Comparison of ENCODE assay signal across 24 mouse cellular contexts in the genomic region with DNA sequence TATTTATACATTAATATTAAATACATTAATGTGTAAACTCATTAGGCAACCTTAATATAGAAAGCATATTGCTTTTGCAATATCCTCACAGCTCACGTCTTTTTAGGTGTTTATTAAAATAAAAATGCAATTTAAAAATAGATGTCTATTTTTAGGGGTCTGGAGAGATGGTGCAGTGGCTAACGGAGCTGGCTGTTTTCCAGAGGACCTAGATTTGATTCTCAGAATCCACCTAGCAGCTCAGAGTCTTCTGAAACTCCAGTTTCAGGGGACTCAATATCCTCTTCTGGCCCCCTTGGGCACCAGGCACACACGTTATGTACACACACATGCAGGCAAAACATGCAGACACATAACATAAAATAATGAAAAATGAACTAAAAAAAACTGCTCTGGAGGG. TPM values are rescaled to one million over a fixed set of nuclear protein-coding genes. Genes with fewer than 3 reads are reported as not detected.
DNase-seq lines count a peak whose midpoint lies in the region; ATAC-seq and TF ChIP-seq lines count a peak whose summit lies in the region.
"Had no signal": no experiment of that assay in that cellular context is flagged by ENCODE, and none has a peak within 500 bp of the region (broad histone marks: within the 10 kb centered on the region; RNA-seq: fewer than 3 reads in every experiment).

No protein-coding gene starts in this region.

- ATAC-seq in heart, embryonic 11.5 days (replicated peaks; ENCODE audit: insufficient number of reproducible peaks, low FRiP score, low TSS enrichment), result no peak
- ATAC-seq in lung, embryonic 14.5 days (ENCODE audit: insufficient read depth), result no peak
- ATAC-seq: intestine, postnatal 0 days; midbrain, embryonic 13.5 days had no signal

- intact Hi-C loops in heart, postnatal 10 days (cut with DNase I), result no loop called here

- no peaks in the 10 kb centered on the region for H3K36me3 ChIP-seq in heart, embryonic 11.5 days (ENCODE audit: control insufficient read depth, insufficient read depth, low read length)
- no peaks in the 10 kb centered on the region for H3K36me3 ChIP-seq in lung, embryonic 14.5 days (ENCODE audit: insufficient read depth)
- H3K36me3 ChIP-seq: G1E; hindbrain, embryonic 13.5 days; limb, embryonic 10.5 days; limb, embryonic 15.5 days; liver, embryonic 13.5 days; midbrain, embryonic 13.5 days had no signal

- no peak overlapping the region for H3K9ac ChIP-seq in heart, embryonic 11.5 days (ENCODE audit: low read depth, low read length)
- H3K9ac ChIP-seq in lung, embryonic 14.5 days, result no peak overlapping the region
- H3K9ac ChIP-seq: hindbrain, embryonic 13.5 days; limb, embryonic 15.5 days; liver, embryonic 13.5 days; midbrain, embryonic 13.5 days had no signal

- peaks cover 8% of the 10 kb centered on the region for H3K4me1 ChIP-seq in heart, embryonic 11.5 days (ENCODE audit: control insufficient read depth, insufficient read depth, low read length)
- no peaks in the 10 kb centered on the region for H3K4me1 ChIP-seq in lung, embryonic 14.5 days (ENCODE audit: insufficient read depth)
- H3K4me1 ChIP-seq: hindbrain, embryonic 13.5 days; limb, embryonic 10.5 days; limb, embryonic 15.5 days; midbrain, embryonic 13.5 days had no signal

- H3K4me2 ChIP-seq in heart, embryonic 11.5 days, result no peak overlapping the region
- no peak overlapping the region for H3K4me2 ChIP-seq in lung, embryonic 14.5 days
- H3K4me2 ChIP-seq: hindbrain, embryonic 13.5 days; limb, embryonic 15.5 days; midbrain, embryonic 13.5 days had no signal

- WGBS in heart, embryonic 11.5 days (ENCODE audit: insufficient replicate concordance), result 48% methylated on average over 3 of the region's 3 CpGs
- WGBS in lung, embryonic 14.5 days, result 46% methylated on average over 3 of the region's 3 CpGs

- H3K27me3 ChIP-seq in heart, embryonic 11.5 days (ENCODE audit: control insufficient read depth, insufficient read depth, low read length), result no peaks in the 10 kb centered on the region
- H3K27me3 ChIP-seq in lung, embryonic 14.5 days (ENCODE audit: insufficient read depth, low read length), result no peaks in the 10 kb centered on the region
- H3K27me3 ChIP-seq: hindbrain, embryonic 13.5 days; limb, embryonic 15.5 days; liver, embryonic 13.5 days; midbrain, embryonic 13.5 days had no signal

- H3K9me3 ChIP-seq in heart, embryonic 11.5 days (replicated peaks; ENCODE audit: control insufficient read depth, low read length), result no peaks in the 10 kb centered on the region
- H3K9me3 ChIP-seq in lung, embryonic 14.5 days (ENCODE audit: low read depth, low read length), result no peaks in the 10 kb centered on the region
- H3K9me3 ChIP-seq: G1E; hindbrain, embryonic 13.5 days; limb, embryonic 10.5 days; limb, embryonic 15.5 days; liver, embryonic 13.5 days; midbrain, embryonic 13.5 days had no signal

- DNase-seq in cerebellum, postnatal 10 days, result peak; percentile 50 to 67
- DNase-seq in cerebellum, adult 8-10 months, result no peak
- peak; percentile 33 to 38 for DNase-seq in heart, adult 18-20 months
- peak; percentile 11 for DNase-seq in lung, embryonic 14.5 days
- DNase-seq in lung, postnatal 10 days, result no peak
- peak; percentile 52 to 55 for DNase-seq in heart, postnatal 10 days
- no peak for DNase-seq in urinary bladder, postnatal 14 days (ENCODE audit: low spot score)
- DNase-seq: liver, embryonic 13.5 days; lung, adult 18-20 months; thymus, postnatal 4 days had no signal

- no peak overlapping the region for H3K27ac ChIP-seq in heart, embryonic 11.5 days (ENCODE audit: low read depth, low read length)
- H3K27ac ChIP-seq in lung, embryonic 14.5 days (ENCODE audit: low read depth), result no peak overlapping the region
- H3K27ac ChIP-seq: hindbrain, embryonic 13.5 days; limb, embryonic 10.5 days; limb, embryonic 15.5 days; midbrain, embryonic 13.5 days had no signal

- no peak for TF ChIP-seq CTCF in lung, embryonic 14.5 days (IDR thresholded peaks at IDR 0.05; ENCODE audit: low read depth)

- H3K4me3 ChIP-seq in heart, embryonic 11.5 days (ENCODE audit: low read depth, low read length), result no peak overlapping the region
- no peak overlapping the region for H3K4me3 ChIP-seq in lung, embryonic 14.5 days (ENCODE audit: low read depth, low read length)
- H3K4me3 ChIP-seq: erythroblast, embryonic 14.5 days; hindbrain, embryonic 13.5 days; limb, embryonic 10.5 days; limb, embryonic 15.5 days; liver, embryonic 13.5 days; midbrain, embryonic 13.5 days had no signal

RNA-seq across cellular contexts. Expression of gene Treml1, which starts 2.6 kb away (rescaled TPM):
- total RNA-seq in heart, adult 18-20 months (2021), result under 1 TPM; 0.27 to 0.54 TPM
- polyA plus RNA-seq in heart, embryonic 11.5 days (2014; fragmentation: Nextera tagmentation; extraction: Ambion mirVana), result 4.3 and 5.0 TPM in 2 replicates
- polyA plus RNA-seq in lung, embryonic 14.5 days (2014; fragmentation: Nextera tagmentation; extraction: Ambion mirVana), result 2.5 and 3.1 TPM in 2 replicates
- total RNA-seq in heart, postnatal 10 days (2021), result under 1 TPM in 1 of 2 experiments, not detected in 1; 0.31 TPM
- total RNA-seq: gastrocnemius, postnatal 14 days; monocyte, adult 5-6 weeks had no signal
- polyA plus RNA-seq: neural tube, embryonic 14.5 days; small intestine, adult 2 months had no signal

RNA-seq across cellular contexts. Expression of gene Trem2, which starts 16.1 kb away (rescaled TPM):
- total RNA-seq in heart, adult 18-20 months (2021), result 1 to 10 TPM; 1.6 to 2.2 TPM
- 1.1 and 1.5 TPM in 2 replicates for polyA plus RNA-seq in heart, embryonic 11.5 days (2014; fragmentation: Nextera tagmentation; extraction: Ambion mirVana)
- 6.2 and 6.5 TPM in 2 replicates for polyA plus RNA-seq in lung, embryonic 14.5 days (2014; fragmentation: Nextera tagmentation; extraction: Ambion mirVana)
- total RNA-seq in heart, postnatal 10 days (2021), result 1 to 10 TPM; 1.3 to 1.6 TPM
- polyA plus RNA-seq: small intestine, adult 2 months had no signal

RNA-seq across cellular contexts. Expression of gene B430306N03Rik, which starts 46.4 kb away (rescaled TPM):
- total RNA-seq in heart, adult 18-20 months (2021), result under 1 TPM; 0.18 to 0.20 TPM
- 0.30 TPM in 1 of 2 replicates, not detected in the other for polyA plus RNA-seq in heart, embryonic 11.5 days (2014; fragmentation: Nextera tagmentation; extraction: Ambion mirVana)
- 0.26 and 0.33 TPM in 2 replicates for polyA plus RNA-seq in lung, embryonic 14.5 days (2014; fragmentation: Nextera tagmentation; extraction: Ambion mirVana)
- under 1 TPM in 1 of 2 experiments, not detected in 1; 0.15 TPM for total RNA-seq in heart, postnatal 10 days (2021)
- total RNA-seq: left cerebral cortex, postnatal 10 days had no signal
- polyA plus RNA-seq: forebrain, embryonic 11.5 days; limb, embryonic 10.5 days; midbrain, embryonic 13.5 days; neural tube, embryonic 14.5 days had no signal

RNA-seq across cellular contexts. Expression of gene Nfya, which starts 47.4 kb away (rescaled TPM):
- 10 to 100 TPM; 18.8 to 21.7 TPM for total RNA-seq in heart, adult 18-20 months (2021)
- 16.9 and 19.6 TPM in 2 replicates for polyA plus RNA-seq in heart, embryonic 11.5 days (2014; fragmentation: Nextera tagmentation; extraction: Ambion mirVana)
- polyA plus RNA-seq in lung, embryonic 14.5 days (2014; fragmentation: Nextera tagmentation; extraction: Ambion mirVana), result 30.3 and 30.5 TPM in 2 replicates
- 10 to 100 TPM; 22.0 to 29.9 TPM for total RNA-seq in heart, postnatal 10 days (2021)

RNA-seq across cellular contexts. Expression of gene Oard1, which starts 47.5 kb away (rescaled TPM):
- total RNA-seq in heart, adult 18-20 months (2021), result 10 to 100 TPM; 17.3 to 21.3 TPM
- polyA plus RNA-seq in heart, embryonic 11.5 days (2014; fragmentation: Nextera tagmentation; extraction: Ambion mirVana), result 47.4 and 48.0 TPM in 2 replicates
- polyA plus RNA-seq in lung, embryonic 14.5 days (2014; fragmentation: Nextera tagmentation; extraction: Ambion mirVana), result 75.2 and 77.9 TPM in 2 replicates
- total RNA-seq in heart, postnatal 10 days (2021), result 10 to 100 TPM; 11.5 to 16.4 TPM

Comparison
In these comparisons a context has a peak if more than half of its experiments do, and no peak if none do; other contexts are left out.
1. DNase-seq: peak in cerebellum, postnatal 10 days (2 of 2), heart, adult 18-20 months (2 of 2), lung, embryonic 14.5 days (single experiment) and heart, postnatal 10 days (2 of 2); none in cerebellum, adult 8-10 months (single experiment), lung, postnatal 10 days (single experiment) and urinary bladder, postnatal 14 days (single experiment).